Comparison of ENCODE assay signal across 14 mouse cellular contexts in the genomic region with DNA sequence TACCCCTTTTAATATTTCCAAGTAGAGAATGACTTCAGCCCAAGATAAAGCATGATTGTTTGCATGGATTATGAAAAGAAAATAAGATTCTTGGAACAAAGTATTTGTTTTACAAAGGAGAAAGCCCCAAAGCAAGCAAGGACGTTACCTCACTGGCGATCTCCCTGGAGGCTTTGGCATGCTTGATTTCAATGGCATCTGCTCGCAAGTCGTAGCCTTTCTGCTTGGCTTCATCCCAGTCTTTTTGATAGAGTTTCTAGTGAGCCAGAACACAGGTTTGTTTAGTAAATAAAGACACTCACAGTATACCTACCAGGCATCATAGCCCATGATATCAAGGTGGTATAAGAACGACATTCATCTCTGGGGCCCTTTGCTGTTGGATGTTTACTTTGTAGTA.
"Had no signal": no experiment of that assay in that cellular context is flagged by ENCODE, and none has a peak within 500 bp of the region (broad histone marks: within the 10 kb centered on the region; RNA-seq: fewer than 3 reads in every experiment).

No protein-coding gene starts in this region.

- H3K4me3 ChIP-seq: left cerebral cortex, adult 2 months; limb, embryonic 10.5 days; liver, embryonic 15.5 days; megakaryocyte, embryonic 14.5 days; midbrain, embryonic 12.5 days; myocyte; neural tube, embryonic 15.5 days had no signal

- H3K27me3 ChIP-seq: liver, embryonic 15.5 days; megakaryocyte, embryonic 14.5 days; midbrain, embryonic 12.5 days; neural tube, embryonic 15.5 days had no signal

- DNase-seq: kidney, postnatal 14 days; lung, embryonic 14.5 days; lung, postnatal 10 days; right cerebral cortex, postnatal 4 days; spleen, adult 18-20 months; thymus, postnatal 36 days had no signal

- H3K27ac ChIP-seq: left cerebral cortex, adult 2 months; limb, embryonic 10.5 days; liver, embryonic 15.5 days; macrophage; midbrain, embryonic 12.5 days; neural tube, embryonic 15.5 days had no signal

- H3K4me1 ChIP-seq: limb, embryonic 10.5 days; liver, embryonic 15.5 days; megakaryocyte, embryonic 14.5 days; midbrain, embryonic 12.5 days; neural tube, embryonic 15.5 days had no signal
